Mouse (Mus musculus) testis, postnatal 14 days (tissue): ENCODE results near the gene Trim37.

ENCODE experiments used
- DNase-seq: peaks from one replicate; pipeline ENCODE4 v3.0.0; 2021; ENCODE audit warnings: low spot score

The Trim37 gene

DNA sequence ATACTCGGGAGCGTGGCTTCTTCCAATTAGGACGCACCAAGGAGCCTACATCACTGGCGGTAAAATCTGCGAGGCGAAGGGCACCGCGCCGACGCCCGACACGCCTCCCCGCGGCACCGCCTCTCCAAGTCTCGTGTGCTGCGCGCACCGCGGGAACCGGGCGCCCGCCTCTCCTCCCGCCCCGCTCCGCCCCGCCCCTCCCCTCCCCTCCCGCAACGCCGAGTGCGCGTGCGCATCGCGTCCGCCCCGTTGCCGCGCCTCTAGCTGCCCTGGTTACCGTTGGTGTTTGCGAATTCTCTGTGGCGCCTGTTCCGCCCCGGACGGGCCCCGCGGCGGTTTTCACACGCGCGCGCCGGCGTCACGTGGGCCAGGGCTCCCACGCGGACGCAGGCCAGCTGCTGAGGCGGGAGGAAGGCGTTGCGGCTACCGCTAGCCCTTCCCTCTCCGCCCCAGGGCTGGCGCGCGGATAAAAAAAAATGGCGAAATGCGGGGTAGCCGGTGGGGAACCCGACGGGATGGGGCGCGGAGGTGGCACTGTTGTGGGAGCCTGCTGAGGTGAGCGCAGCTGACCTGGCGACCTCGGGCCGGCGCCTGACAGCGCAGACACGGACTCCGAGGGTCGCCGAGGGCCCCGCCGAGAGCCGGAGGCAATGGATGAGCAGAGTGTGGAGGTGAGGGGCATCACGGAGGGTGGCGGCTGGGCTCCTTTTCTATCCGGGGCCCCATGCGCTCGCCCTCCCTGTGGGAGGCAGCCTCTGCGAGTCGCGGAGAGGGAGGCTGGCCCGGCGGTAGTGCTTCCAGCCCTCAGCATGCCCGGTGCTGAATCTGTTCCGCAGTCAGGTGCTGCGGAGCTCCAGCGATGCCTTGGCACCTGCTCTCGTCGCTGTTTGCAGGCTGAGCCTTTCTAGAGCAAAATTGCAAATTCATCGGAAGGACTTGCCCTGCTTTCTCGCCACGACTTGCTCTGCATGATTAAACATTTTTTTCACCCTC, at the start of gene Trim37:
Gene Trim37 (plus strand): TSS at position 254 of the 993 bp plus-strand sequence.
- peak; percentile 90 for DNase-seq

DNA sequence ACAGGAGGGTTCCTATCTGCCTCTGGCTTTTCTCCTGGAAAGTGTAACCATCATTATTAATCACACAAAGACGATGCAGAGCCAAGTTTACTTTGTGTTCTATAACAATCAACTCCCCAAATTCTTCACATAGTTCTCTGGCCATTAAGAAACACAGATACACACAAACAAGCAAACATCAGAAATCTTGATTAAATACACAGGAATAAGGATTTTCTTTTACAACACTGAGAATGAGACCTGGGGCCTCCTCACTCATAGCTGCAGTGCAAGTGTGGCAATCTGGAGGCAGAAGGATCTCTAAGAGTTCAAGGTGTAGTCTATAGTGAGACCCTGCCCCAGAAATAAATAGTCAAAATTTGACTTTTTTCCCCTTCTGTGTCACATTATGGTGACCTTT, 43.2 kb upstream of the Trim37 start:
- DNase-seq: no peak

DNA sequence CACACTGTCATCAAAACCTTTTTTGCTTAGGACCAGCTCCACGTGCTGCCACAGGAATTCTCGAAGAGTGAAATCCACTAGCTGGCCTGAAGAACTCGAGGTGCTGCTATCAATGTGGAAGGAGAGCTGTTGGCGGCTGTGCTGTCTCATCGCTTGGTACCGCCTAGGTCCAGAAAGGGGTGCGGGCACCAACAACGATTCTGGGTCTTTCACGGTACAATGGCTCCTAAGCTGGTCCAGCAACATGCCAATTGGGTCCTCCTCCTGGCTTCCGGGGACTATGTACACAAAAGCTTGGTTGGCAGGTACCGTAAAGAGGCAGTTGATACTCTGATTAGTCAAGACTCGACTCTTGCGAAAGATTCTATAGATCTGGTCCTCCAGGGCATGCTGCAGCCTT, 41.4 kb upstream of the Trim37 start:
- DNase-seq: no peak

DNA sequence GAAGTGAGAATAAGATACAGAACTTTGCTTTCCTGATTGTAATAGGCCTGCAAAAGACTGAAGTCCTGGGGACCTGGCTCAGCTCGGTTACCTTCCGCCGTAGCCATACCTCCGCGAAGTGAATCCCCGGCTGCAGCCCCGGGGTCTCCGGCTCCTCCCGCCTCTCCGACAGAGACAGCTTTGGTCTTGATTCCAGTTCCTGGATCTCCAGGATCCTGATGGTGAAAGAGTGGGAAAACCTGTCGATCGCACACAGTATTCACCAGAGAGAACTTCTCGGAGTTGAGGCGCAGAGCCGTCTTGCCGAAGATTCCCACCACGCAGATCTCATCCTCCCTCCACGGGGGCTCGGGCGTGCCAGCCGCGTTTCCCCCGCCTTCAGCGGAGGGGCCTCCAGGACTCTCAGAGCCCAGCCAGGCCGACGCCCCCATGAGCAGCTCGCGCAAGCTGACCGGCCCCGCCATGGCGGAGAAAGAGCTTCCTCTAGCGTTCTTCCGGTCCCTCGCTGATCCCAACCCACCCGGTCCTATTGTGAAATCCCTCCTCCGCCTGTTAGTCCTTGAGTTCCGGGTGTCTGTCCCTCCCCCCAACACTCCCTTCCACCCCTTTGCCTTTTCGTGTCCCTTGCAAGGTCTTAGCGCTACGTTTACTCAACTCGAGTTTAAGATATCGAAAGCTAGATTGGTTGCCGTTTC, 40.4 kb upstream of the Trim37 start, which contains the start of gene Smg8:
Gene Smg8 (minus strand): TSS at position 485 of the 695 bp plus-strand sequence.
- DNase-seq: peak; percentile 88

DNA sequence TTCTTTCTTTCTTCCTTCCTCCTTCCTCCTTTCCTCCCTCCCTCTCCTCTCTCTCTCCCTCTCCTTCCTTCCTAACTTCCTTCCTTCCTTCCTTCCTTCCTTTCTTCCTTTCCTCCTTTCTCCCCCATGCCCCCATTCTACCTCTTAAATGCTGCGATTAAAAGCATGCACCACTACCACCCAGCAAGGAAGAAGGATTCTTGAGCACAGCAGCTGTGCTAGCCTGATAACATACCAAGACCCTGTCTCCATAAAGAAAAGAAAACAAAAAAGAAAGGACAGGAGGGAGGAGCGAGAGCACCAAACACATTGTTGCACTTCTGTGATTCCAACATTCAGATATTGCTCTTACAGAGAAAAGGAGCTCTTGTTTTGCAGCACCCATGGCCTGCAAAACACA, 39.7 kb upstream of the Trim37 start:
- DNase-seq: no peak

DNA sequence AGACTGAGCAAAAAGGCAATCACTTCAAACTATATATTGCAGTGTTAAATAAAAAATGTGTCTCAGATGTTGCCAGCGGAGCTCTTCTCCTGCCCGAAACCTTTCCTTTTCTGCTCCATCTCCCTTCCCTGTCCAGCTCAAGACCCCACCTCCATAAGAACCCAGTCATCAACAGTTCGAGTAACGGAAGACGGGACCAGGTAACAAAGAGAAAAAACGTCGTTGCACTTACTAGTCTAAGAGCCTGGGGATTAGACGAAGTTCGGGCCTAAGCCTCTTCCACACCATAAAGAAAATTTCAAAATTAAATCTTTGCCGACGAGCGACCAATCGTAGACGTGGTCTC, 18.5 kb upstream of the Trim37 start, which contains the start of gene Prr11:
Gene Prr11 (minus strand): TSS at position 300 of the 346 bp plus-strand sequence.
- DNase-seq: no peak

DNA sequence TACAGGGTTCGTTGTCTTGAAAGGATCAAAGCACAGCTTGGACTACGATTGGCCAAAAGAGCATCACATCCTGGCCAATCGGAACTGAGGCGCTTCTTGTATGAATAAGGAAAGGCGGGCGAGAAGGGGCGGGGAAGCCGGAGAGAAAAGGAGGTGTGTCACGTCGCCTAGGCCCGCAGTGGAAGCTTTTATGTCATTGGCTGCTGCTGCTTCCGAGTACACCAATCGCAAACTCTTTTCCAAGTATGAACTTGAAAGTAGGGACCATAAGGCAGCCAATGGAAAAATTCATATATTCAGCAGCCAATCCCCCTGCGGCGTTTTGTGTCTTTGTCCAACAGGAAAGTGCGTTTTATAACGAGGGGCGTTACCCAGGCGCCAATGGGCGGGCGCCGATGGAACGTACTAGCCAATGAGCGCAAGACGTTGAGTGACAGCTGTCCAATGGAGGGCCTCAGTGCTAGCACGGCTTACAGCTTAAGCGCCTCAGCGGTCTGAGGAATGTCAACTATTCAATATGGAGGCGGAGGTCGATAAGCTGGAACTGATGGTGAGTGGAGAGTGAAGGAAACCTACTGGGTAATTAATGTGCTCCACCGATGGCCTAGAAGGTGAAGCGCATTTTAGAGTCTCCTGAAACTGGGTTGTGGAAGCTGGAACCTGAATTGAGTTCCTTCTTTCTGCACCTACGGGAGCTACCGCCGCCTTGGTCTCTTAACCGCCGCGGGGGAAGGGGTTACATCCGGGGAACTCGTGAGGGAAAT, 17.9 kb upstream of the Trim37 start, which contains the start of gene Ska2:
Gene Ska2 (plus strand): TSS at position 480 of the 764 bp plus-strand sequence.
- peak; percentile 99 for DNase-seq

DNA sequence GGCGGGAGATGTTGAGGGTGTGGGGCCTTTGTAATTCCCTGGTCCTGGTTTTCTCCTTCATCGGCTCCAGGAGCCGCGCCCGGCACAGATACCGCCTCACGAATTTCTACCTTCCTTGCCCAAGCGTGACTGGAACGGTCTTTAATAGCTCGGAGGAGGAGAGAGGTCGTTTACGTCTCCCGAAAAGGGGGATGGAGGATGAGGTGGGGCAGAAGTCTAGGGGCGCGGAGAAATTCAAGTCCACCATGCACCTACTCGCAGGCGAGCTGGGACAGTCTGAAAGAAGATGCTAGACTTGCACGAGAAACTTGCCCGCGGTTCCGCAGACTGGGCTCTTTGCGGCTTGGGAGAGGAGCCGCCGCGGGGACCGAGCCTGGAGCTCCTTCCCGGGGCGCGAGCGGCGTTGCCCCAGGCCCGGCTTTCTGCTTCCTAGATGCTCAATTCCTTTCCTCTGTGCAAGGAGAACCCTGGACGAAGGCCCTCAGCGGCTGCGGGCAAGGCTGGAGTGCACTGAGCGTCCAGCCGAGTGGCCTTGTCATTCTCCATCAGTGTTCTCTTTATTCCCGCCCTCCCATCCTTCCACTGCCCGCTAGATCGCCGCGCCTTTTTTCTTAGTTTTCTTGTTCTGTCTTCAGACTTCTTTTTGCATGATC, 17.2 kb upstream of the Trim37 start:
- peak; percentile 66 for DNase-seq

DNA sequence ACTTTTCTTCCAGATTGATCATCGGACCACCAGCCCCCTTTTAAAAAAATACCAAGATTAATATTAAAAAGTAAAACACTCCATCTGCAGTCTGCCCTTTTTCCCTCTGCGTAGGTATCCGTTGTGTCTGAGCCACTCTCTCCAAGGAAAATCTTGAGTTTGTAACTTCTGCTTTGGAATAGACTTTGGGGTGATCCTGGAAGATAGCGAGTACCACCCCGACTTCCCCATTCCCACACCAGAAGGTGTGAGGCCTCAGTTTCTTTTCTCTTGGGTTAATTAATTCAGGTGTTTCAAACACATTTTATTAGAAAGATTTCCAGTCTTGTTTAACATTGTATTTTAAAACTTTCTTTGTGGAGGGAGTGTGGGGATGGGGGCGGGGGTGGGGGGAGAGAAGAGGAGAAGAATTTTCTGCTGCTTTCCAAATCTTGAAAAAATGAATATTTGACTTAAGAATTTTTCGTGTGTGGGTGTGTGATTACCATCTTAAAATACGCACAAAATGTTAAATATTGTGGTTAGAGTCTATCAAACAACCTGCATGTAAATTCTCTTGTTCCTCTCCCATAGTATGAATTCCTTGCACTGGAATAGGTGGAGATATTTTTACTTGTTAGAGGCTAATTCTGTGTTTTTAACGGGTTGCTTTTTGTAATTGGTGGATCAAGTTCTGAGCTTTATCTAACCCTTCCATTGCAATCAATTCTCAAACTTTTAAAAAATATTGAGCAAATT, 16.5 kb upstream of the Trim37 start:
- DNase-seq: no peak

DNA sequence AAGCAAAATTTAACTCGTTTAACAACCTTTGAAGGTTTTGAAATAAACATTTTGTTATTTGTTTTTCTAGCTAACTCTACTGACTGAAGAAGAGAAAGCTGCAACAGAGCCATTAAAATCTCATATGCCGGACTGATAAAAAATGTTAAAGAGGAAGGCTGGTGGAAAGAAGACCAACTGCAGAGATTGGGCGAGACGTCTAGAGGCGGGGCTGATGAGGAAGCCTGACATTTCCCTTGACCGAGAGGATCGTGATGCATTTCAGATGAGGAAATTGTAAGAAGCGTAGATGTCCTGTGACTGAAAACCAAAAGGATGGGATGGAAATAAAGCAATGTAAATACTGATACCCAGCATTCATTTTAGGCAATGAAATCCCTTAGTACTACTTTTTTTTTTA, 5.0 kb upstream of the Trim37 start:
- no peak for DNase-seq

DNA sequence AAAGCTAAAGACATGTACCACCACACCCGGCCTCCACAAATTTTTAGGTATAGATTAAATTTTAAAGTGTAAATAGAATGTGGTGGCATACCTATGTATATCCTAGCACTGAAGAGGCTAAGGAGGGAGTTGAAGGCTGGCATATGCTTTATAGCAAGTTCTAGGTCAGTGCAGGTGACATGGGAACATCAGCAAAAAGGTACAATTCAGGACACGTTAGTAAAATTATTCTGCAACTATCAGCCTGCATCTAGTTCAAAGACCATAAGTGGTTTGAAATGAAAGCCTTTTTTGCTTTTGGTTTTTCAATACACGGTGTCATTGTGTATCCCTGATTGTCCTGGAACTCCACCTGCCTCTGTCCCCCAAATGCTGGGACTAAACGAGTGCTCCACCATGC, 1.3 kb upstream of the Trim37 start:
- no peak for DNase-seq

DNA sequence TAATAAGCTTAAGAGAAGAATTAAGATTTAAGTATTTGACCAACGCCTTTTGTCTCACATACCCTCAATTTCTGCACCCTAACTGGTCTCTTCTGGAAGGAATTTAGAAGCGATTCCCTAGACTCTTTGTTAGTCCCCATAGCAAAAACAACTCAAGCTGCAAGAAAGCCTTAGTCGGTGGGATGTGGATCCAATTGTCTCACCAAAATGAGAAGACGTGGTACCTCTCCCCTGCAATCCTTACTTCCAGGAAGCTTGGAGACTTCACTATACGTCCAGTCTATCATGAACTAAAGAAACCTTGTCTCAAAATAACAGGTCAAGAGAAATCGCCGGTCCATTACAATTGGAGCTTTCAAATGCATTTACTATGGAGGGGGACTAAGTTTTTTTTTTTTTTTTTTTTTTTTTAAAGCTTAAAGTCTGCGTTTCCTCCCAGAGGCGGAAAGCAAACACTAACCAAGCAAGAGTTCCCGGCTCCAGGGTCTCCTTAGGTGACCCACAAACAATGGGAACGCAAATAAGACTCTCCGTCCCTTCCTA, 525 bp upstream of the Trim37 start:
- DNase-seq: no peak

DNA sequence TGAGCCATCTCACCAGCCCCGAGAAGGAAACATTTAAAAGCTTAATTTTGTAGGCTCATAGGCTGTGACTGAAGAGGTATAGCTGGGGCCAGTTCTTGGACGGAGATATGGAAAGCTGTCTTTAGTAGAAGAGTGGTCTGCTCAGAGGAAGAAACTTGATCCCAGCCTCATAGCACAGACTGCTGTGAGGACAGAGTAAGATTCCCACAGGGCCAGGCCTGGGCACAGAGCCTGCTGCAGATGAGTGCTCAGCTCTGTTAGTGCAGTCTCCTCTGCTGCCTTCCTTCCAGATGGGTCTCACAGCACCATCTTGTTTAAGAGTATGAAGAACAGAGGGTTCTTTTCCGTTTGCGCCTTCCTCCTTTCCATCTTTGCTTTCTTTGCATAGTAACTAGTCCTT, 9.4 kb downstream of the Trim37 start:
- no peak for DNase-seq

DNA sequence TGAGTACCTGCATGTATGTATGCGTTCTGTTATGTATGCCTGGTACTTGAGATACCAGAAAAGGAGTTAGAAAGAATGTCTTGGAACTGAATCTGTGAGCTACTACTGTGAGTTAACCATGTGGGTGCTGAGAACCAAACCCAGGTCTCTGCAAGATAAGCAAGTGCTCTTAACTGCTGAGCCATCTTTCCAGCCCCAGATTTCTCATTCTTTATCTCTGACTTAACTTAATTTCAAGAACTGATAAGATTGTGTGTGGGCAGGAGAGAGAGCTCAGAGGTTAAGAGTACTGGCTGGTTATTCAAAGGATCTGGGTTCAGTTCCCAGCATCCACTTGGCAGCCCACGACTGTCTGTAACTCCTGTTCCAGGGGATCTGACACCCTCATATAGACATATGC, 31.1 kb downstream of the Trim37 start:
- no peak for DNase-seq

DNA sequence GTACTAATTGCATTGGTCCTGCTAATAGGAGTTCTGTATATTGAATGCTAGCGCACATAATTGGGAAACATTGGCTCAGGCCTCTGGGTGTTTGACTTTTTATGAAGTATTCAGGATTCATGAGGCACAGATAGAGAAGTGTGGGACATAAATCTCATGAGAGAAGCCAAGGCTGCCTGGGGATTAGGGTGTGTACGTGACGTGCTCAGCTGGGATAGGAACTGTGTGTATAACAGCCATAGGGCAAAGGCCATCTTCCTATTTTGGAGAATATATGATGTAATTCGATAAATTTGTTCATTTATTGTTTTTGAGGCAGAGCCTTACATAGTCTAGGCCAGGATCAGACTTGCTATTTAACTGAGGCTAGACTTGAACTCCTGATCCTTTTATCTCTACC, 35.8 kb downstream of the Trim37 start:
- DNase-seq: no peak

DNA sequence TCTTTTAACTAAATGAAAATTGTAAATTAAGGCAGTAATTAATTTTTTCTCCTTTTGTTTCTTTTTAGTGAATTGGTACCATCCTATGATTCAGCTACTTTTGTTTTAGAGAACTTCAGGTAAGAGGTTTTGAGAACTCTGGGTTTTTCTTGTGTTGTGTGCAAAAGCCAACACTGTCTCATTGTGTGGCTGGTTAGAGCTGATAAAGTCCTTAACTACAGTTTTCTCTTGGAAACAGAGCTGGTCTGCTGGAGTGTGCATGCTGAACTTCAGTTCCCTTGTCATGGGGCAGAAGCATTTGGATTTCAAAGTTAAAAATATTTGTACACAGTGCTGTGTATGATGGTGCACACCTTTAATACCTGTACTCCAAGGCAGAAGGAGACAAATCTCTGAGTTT, 36.9 kb downstream of the Trim37 start:
- no peak for DNase-seq

DNA sequence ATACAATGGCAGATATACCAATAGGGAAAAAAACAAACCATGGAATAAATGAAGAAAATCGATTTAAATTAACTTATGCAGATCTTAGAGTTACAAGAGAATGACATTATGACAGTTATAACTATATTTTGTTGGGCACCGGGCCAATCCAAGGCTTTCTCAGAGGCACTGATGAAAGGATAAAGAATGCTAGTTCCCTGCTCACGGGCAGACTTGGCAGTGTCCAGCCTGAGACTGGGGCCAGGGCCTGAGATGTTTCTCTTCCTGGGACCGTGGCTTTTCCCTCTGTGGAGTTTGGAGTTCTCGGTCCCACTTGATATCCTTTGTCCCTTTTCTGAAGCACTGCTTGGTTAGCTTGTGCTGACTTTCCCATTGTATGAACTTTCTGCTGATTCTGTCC, 46.7 kb downstream of the Trim37 start:
- no peak for DNase-seq

DNA sequence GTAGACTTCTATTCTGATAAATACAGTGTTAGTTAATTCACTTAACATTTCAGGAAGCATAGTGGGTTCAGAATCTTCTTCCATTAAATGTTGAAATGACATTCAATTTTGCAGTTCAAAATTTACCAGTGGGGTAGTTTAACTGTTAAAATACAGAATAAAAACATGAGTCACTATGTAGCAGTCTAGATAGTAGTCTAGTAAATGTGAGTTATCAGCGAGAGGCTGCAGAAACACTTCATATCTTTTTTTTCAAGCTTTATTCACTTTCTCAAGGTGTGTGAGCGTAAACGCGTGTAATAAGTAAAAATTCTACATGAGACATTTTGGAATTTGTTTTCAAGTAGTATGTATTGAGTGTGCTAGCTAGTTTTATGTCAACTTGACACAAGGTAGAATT, 48.2 kb downstream of the Trim37 start:
- DNase-seq: no peak

DNA sequence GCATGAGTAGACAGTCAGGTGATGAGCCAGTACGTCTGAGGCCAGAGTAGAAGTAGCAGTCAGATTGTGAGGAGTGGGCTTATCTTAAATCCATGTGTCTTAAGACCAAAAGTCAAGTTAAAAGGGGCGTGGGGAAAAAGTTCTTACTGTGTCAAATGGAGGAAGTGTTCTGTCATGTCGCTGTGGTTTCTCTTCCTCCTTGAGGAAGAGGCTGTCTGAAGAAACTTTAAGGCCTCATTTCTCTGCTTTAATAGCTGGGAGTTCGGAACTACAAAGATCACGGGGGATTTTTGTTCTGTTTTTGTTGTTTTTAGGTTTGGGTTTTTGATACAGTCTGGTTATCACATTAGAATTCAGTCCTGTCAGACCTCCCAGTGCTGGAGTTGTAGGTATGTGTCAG, 85.4 kb downstream of the Trim37 start:
- DNase-seq: no peak

DNA sequence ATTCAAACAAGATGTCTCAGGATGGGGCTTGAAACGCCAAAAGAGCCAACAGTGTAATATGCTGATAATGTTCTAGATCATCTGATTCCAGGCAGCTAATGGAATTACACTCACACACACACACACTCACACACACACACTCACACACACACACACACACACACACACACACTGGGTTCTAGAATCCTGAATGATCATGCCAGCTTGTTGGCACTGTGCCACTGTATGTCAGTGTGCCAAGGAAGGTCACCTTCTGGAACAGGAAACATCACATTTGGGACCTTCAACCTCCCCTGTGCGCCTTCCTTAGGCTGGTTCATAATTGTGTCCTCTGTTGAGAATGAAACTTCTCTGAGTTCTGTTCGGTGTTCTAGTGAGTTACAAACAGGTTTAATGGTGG, 95.8 kb downstream of the Trim37 start:
- no peak for DNase-seq

DNA sequence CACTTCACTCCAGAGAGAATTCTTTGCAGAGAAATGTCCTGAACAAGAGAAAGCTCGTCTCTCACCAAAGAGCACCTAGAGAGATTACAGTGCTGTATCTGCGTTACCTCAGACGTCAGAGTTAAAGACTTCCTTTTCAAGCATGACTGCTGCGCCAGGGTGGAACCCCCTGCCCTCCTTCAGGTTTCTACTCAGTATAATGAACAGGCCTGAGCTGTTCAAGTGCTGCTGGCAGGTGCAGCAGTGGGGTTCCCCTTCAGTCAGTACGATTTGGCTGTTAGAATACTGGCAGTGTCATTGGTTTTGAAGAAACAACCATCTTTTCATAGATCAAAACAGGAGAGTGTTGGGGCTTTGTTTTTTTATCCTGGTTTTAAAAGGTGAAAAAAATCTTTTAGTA, 100.2 kb downstream of the Trim37 start:
- DNase-seq: no peak
